Mouse (Mus musculus): Measurements from ENCODE around the gene Lrrc8d. TPM values are rescaled to one million over a fixed set of nuclear protein-coding genes. Genes with fewer than 3 reads are reported as not detected.

The Lrrc8d gene
- polyA plus RNA-seq, 1 experiment from 2014 or later, result 35.7 TPM

- no peak for ATAC-seq (ENCODE audit: low read depth)
- no peak overlapping the region for H3K4me3 ChIP-seq (ENCODE audit: low read depth, low read length)
- 83% methylated on average over 8 of the region's 8 CpGs for WGBS
- no peaks in the 10 kb centered on the region for H3K27me3 ChIP-seq (ENCODE audit: control insufficient read depth, insufficient read depth, low read length)
- no peaks in the 10 kb centered on the region for H3K9me3 ChIP-seq (ENCODE audit: control insufficient read depth, low read length)
- peaks cover 8% of the 10 kb centered on the region; the same call in 1 of the 2 replicates for H3K4me1 ChIP-seq (ENCODE audit: control insufficient read depth, insufficient read depth, low read length)
- no peak overlapping the region for H3K9ac ChIP-seq (replicated peaks; ENCODE audit: low read depth, low read length)
- H3K36me3 ChIP-seq (ENCODE audit: control insufficient read depth, insufficient read depth, low read length), result no peaks in the 10 kb centered on the region
- H3K27ac ChIP-seq (ENCODE audit: low read depth, low read length), result no peak overlapping the region
- no peak overlapping the region for H3K4me2 ChIP-seq (ENCODE audit: low read depth, low read length)
Observed at GRCm38 (mm10) chr5:105872176-105872575, 172.4 kb downstream of the Lrrc8d start.

DNA sequence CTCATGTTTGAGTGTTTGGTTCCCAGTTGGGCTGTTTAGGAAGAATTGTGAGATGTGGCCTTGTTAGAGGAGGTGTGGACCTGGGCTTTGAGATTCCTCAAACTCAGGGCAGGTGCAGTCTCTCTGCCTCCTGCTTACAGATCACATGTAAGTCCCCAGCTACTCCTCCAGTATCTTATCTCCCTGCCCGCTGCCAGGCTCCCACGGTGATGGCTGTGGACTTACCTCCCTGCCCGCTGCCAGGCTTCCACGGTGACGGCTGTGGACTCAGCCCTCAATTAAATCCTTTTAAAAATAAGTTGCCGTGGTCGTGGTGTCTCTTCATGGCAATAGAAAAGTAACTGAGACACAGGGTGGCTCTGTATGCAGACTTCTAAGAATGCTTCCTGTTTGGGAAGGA lies 173.1 kb downstream of the Lrrc8d start:
- no peak for ATAC-seq (ENCODE audit: low read depth)
- no peak overlapping the region for H3K9ac ChIP-seq (replicated peaks; ENCODE audit: low read depth, low read length)
- no peaks in the 10 kb centered on the region for H3K27me3 ChIP-seq (ENCODE audit: control insufficient read depth, insufficient read depth, low read length)
- H3K4me1 ChIP-seq (ENCODE audit: control insufficient read depth, insufficient read depth, low read length), result peaks cover 11% of the 10 kb centered on the region
- no peak overlapping the region for H3K4me2 ChIP-seq (ENCODE audit: low read depth, low read length)
- WGBS, result 61% methylated on average over 7 of the region's 7 CpGs
- no peak overlapping the region for H3K4me3 ChIP-seq (ENCODE audit: low read depth, low read length)
- H3K36me3 ChIP-seq (ENCODE audit: control insufficient read depth, insufficient read depth, low read length), result no peaks in the 10 kb centered on the region
- no peaks in the 10 kb centered on the region for H3K9me3 ChIP-seq (ENCODE audit: control insufficient read depth, low read length)
- no peak overlapping the region for H3K27ac ChIP-seq (ENCODE audit: low read depth, low read length)

- Histone ChIP-seq H3K27me3 (ENCODE audit: control insufficient read depth, insufficient read depth, low read length) (no peaks in the 10 kb centered on the region), H3K4me1 (ENCODE audit: control insufficient read depth, insufficient read depth, low read length) (peaks cover 12% of the 10 kb centered on the region), H3K4me3 (ENCODE audit: low read depth, low read length) (no peak overlapping the region), H3K9me3 (ENCODE audit: control insufficient read depth, low read length) (no peaks in the 10 kb centered on the region), H3K9ac (replicated peaks; ENCODE audit: low read depth, low read length) (no peak overlapping the region), H3K36me3 (ENCODE audit: control insufficient read depth, insufficient read depth, low read length) (no peaks in the 10 kb centered on the region), H3K4me2 (ENCODE audit: low read depth, low read length) (no peak overlapping the region), H3K27ac (ENCODE audit: low read depth, low read length) (no peak overlapping the region)
- WGBS, result 77% methylated on average over 3 of the region's 3 CpGs
- no peak for ATAC-seq (ENCODE audit: low read depth)
Observed at GRCm38 (mm10) chr5:105873774-105874173, 174.0 kb downstream of the Lrrc8d start.

- Histone ChIP-seq H3K27ac (ENCODE audit: low read depth, low read length) (no peak overlapping the region), H3K4me3 (ENCODE audit: low read depth, low read length) (no peak overlapping the region), H3K9ac (replicated peaks; ENCODE audit: low read depth, low read length) (no peak overlapping the region), H3K36me3 (ENCODE audit: control insufficient read depth, insufficient read depth, low read length) (no peaks in the 10 kb centered on the region), H3K9me3 (ENCODE audit: control insufficient read depth, low read length) (no peaks in the 10 kb centered on the region), H3K27me3 (ENCODE audit: control insufficient read depth, insufficient read depth, low read length) (no peaks in the 10 kb centered on the region), H3K4me2 (ENCODE audit: low read depth, low read length) (no peak overlapping the region), H3K4me1 (ENCODE audit: control insufficient read depth, insufficient read depth, low read length) (peaks cover 17% of the 10 kb centered on the region)
- ATAC-seq (ENCODE audit: low read depth), result no peak
- WGBS, result 94% methylated on average over 11 of the region's 11 CpGs
Observed at GRCm38 (mm10) chr5:105874476-105874875, 174.7 kb downstream of the Lrrc8d start.

DNA sequence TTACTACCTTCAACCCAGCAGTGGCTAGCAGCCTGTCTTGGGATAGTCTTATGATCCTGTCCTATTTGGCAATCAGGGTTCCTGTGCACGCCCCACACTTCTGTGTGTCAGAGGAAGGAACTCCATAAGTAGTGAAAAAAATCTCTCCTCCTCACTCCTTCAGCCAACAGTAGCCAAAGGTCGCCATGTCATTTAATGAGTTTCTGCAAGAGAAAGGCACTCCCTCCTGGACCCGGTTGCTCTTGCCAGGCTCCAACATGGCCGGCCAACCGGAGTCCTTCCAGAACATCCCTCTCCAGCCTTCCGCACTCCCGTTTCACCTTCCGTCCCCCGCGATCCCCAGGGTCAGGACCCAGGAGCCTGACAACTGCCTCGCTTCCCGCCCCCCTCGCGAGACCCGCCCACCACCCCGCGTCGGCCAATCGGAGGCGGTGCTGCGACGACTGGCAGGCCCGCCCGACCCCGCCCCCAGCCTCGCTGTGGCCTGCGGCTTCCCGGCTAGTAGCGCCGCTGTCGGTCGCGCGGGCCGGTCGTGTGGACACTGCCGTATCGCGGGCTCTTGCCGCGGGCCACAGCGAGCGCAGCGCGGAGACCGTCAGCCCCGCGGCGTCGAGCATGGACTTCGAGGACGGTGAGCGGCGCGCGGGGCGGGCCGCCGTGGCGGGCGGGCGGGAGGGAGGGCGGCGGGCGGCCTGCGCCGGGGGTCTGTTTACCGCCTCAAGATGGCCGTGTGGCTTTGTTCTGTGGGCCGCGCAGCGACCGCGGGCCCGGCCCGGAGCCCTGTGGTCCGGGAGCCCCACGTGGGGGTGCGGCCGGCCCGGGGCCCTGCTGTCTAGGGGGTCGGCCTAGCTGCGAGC lies 176.5 kb downstream of the Lrrc8d start, which contains the start of gene Zfp326:
TSS of gene Zfp326 (plus strand) at position 498 of the 857 bp plus-strand sequence.
- Histone ChIP-seq H3K9ac (replicated peaks; ENCODE audit: low read depth, low read length) (peak within 1 kb of the TSS; percentile 99), H3K9me3 (ENCODE audit: control insufficient read depth, low read length) (no peaks in the 10 kb centered on the region), H3K4me2 (ENCODE audit: low read depth, low read length) (peak within 1 kb of the TSS; percentile 83), H3K27me3 (ENCODE audit: control insufficient read depth, insufficient read depth, low read length) (no peaks in the 10 kb centered on the region), H3K4me1 (ENCODE audit: control insufficient read depth, insufficient read depth, low read length) (peaks cover 19% of the 10 kb centered on the region), H3K36me3 (ENCODE audit: control insufficient read depth, insufficient read depth, low read length) (no peaks in the 10 kb centered on the region), H3K27ac (ENCODE audit: low read depth, low read length) (peak within 1 kb of the TSS; percentile 88), H3K4me3 (ENCODE audit: low read depth, low read length) (peak within 1 kb of the TSS; percentile 94)
- under 1% methylated on average over 58 of the region's 83 CpGs for WGBS
- ATAC-seq (ENCODE audit: low read depth), result peak; percentile 96

DNA sequence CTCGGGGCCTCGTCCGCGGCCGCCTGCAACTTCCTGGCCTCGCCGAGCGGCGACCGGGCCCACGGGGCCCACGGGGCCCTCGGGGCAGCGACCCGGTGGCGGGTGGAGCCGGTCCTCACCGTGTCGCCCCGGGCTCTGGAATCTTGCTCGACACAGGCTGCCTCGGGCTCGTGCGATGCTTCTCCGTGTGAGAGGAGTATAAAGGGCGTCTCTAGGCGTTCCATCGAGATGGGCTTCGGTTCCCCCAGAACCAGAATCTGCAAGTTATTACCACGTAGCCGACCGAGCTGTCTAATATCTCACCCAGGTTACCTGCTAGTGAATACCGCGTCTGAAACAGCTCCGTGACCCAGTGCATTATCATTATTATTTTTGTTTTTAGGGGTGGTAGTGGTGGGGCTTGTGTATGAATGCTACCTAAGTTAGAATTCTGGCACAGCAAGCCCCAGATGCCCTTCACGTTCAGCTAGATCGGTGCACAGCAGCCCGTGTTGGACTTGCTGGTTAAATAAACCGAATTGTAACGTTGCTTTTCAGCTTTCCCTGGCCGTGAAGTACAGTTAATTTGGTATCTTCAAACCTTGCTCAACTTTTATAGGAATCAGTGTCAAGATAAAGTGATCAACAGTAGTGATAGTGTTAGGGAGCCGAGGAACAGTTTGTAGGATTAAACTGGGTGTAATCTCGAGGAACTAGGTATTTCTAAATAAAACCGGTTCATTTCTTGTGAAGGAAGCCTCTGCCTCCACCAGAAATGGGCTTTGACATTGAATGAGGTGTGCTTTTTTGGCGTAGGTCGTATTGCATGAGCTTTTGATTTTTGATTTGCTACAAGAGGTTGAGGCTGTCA lies 177.4 kb downstream of the Lrrc8d start:
- Histone ChIP-seq H3K9ac (replicated peaks; ENCODE audit: low read depth, low read length) (peak overlapping the region; percentile 99), H3K27ac (ENCODE audit: low read depth, low read length) (peak overlapping the region; percentile 88), H3K27me3 (ENCODE audit: control insufficient read depth, insufficient read depth, low read length) (no peaks in the 10 kb centered on the region), H3K4me3 (ENCODE audit: low read depth, low read length) (peak overlapping the region; percentile 94), H3K4me1 (ENCODE audit: control insufficient read depth, insufficient read depth, low read length) (peaks cover 19% of the 10 kb centered on the region), H3K36me3 (ENCODE audit: control insufficient read depth, insufficient read depth, low read length) (no peaks in the 10 kb centered on the region), H3K9me3 (ENCODE audit: control insufficient read depth, low read length) (no peaks in the 10 kb centered on the region), H3K4me2 (ENCODE audit: low read depth, low read length) (peak overlapping the region; percentile 83)
- ATAC-seq (ENCODE audit: low read depth), result no peak; the same call in 1 of the 2 replicates
- WGBS, result under 1% methylated on average over 38 of the region's 46 CpGs

Other genes starting within 250 kb of the Lrrc8d start
- gene Lrrc8c, start 180.6 kb upstream of the Lrrc8d start, polyA plus RNA-seq (2014; fragmentation: Nextera tagmentation; extraction: Ambion mirVana), result 14.0 and 14.2 TPM in 2 replicates
- 48.0 and 51.7 TPM in 2 replicates for gene Zfp326, start 176.6 kb downstream of the Lrrc8d start, polyA plus RNA-seq (2014; fragmentation: Nextera tagmentation; extraction: Ambion mirVana)